Mouse (Mus musculus) gastrocnemius, adult 8-10 months (tissue): Measurements from ENCODE around the gene Cenpv. TPM values are rescaled to one million over a fixed set of nuclear protein-coding genes. Genes with fewer than 3 reads are reported as not detected.

Source experiments
- DNase-seq, 2 experiments: peaks; one replicate each; pipeline ENCODE4 v3.0.0; 2022; ENCODE audit warnings: low spot score in 2 of 2
- total RNA-seq, 4 experiments: library from RNA; stranded (reverse); gene quantifications; 2 replicates each; pipeline ENCODE4 v1.2.4; 2022

Cenpv gene
- total RNA-seq = 10 to 100 TPM; 14.0 to 21.6 (median 17.8) TPM

DNA sequence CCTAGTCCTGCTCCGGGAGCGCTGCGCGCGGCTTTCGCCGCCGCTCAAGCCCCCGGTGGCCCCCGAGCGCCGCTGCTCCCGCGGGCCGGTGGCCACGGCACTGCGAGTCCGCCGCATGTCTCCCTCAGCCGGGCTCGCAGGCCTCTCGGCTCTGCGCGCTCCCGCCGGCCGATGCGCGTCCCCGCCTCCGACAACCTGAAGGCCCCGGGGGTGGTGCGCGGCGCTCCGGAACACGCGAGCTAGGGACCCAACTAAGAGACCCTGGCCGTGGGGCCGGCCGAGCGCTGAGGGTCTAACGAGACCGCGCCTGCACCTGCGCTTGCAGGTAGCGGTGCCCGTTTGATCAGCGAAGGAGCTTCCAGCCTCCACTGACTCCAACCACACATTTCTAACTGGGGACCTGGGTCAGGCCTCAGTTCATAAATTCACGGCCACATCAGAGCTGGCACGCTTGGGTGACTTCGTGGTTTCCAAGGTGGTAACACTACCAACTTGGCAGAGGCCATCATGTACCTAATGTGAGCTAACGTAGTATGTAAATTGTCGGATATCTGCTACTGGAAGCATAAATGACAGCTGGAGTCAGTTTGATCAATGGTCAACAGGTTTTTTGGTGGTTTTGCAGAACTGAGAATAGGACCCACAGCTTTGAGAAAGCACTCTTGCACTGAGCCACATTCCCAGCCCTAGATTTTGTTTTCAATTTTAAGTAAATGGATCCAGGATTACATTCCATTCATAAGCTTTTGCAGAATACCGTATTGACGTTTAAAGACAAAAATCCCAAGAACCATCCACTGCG, at the start of gene Cenpv:
Cenpv (minus strand) TSS at position 173 of the 802 bp plus-strand sequence.
- DNase-seq = peak; percentile 52 to 63

DNA sequence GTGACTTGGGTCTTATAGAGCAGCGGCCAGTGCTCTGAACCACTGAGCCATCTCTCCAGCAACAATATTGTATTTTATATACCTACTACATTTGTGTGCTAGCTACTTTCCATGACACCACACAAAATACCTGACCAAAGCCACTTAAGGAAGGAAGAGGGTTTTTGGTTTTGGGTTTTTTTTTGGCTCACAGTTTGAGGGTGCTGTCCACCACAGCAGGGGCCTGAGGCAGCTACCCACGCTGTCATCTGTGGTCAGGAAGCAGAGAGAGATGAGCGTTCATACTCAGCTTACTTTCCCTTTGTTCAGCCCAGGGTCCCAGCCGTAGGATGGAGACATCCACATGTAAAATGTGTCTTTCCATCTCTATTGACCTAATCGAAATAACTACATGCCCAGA, 48.0 kb upstream of the Cenpv start:
- DNase-seq = no peak

DNA sequence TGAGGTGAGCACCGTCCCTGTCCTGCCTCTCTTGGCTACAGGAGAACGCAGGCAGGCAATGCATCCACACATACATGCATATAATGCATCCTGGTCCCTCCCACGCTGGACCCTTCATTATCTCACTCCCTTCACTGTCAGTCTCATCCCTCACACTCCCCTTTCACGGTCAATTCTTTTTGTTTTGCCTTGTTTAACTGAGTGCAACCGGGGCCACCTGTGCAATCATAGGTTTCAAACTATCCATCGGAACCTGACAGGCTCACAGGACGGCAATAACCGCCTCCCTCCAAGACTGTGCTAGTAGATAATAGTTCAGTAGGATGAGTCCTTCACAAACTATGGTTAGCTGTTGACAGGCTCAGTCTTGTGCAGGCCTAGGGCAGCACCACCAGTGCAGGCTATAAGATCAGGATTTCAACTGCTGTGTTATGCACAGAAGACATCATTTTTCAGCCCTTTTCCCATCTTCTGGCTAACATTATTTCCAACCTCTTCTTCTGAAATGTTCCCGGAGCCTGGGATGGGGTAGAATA, 45.7 kb upstream of the Cenpv start:
- no peak for DNase-seq

DNA sequence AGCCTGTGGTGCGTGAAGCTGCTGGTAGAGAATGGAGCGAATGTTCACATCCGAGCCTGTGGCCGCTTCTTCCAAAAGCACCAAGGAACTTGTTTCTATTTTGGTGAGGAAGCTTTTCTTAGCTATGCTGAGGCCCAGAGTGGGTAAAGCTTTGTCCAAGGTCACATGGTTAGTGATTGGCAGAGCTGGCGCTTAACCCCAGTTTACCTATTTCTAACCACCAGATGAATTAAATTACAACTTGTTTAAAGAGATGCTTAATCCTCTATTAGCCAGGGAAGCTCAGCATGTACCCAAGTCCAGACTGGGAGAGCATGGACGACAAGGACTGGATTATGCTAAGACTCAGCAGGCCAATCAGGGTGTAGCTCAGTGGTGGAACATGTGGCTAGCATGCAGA, 44.0 kb upstream of the Cenpv start:
- DNase-seq = no peak

DNA sequence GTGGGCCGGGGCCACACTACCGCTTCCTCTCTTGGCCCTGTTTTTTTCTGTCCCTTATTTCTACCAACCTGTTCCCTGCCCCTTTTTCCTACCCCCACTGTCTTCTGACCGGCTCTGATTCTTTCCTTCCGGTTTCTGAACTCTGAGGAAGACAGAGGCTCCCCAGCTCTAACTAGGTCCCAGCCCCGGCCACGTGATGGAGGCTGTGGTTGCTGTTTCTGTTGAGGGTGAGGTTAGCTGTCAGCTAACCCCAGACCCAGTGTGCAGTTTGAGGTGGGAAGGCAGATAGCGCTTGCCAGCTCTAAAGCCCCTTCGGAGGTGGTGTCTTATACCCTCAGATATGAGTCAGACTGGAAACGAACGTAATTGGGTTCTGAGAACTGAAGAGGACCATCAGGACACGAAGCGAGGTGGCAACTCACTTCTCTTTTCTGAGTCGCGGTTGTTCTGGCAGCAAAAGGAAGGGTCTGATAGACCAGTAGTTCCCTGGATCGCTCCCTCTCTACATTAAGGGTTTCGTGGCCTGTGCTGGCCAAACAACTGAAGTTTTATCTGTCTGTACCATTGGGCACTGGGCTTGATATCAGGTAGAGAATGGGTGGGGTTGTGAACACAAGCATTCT, 37.6 kb upstream of the Cenpv start:
- DNase-seq = no peak

DNA sequence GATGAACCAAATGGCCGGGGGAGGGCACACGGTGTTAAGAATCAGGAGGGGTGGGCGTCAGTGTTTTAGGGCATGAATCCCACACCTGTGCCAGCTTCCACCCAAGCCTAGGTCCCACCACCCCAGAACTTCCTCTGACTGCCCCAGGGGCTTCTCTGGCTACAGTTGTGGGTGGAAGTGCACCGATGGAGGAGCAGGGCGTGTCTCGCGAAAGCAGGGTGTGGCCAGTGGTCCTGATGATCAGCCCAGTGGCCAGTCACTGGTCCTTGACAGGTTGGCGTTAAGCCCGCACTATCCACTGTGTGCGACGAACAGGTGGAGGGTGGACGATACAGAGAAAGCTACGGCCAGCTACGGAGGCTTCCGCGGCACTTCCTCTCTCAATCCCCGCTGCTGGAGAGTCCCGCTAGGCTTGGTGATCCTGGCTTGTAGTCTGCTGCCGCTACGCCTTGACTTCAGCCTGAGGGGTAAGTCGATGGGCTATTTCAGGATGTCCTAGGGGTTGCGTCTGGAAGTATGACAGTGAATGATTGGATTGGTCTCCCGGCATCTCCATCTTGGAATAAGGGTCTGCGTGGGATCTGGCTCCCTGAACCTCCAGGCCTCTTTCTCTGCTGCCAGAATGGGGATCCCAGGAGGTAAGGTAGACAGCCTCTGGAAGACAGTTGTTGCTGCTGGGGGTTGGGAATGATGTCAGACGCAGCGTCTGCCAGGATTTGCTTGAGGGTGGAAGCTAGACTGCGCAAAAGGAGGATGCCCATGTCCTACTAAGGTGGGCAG, 36.8 kb upstream of the Cenpv start:
- no peak for DNase-seq

DNA sequence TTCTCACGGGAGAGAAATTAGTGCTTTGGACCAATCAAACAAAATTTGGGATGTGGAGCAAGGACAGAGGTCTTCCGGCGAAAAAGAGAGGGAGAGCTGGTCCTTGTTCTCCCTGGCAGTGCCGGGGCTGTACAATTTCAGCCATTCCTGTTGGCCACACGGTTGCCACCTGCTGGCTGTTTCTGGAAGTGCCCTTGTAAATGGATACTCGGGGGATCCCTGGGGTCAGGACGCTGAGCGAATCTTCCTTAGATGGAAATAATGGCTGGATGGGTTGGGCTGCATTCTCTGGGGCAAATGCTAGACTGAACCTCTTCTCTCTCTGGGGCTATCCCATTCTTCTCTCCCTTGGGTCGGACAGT, 36.2 kb upstream of the Cenpv start:
- peak; percentile 79 for DNase-seq

DNA sequence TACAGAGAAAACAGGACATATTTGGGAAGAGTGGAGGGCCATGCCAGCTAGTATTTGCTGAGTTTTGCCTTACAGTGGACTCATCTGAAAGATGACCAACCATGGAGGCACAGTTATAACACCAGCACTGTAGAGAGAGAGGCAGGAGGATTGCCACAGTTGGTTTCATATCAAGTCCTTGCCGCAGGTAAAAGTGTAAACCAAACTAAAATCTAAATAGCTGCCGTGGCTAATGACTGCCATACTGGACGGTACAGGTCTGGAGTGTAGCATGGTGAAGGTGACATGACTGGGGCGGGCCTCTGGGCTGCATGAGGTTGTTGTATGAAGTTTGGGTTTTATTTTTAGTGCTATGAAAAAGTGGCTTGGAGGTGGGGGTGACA, 35.6 kb upstream of the Cenpv start:
- no peak for DNase-seq

DNA sequence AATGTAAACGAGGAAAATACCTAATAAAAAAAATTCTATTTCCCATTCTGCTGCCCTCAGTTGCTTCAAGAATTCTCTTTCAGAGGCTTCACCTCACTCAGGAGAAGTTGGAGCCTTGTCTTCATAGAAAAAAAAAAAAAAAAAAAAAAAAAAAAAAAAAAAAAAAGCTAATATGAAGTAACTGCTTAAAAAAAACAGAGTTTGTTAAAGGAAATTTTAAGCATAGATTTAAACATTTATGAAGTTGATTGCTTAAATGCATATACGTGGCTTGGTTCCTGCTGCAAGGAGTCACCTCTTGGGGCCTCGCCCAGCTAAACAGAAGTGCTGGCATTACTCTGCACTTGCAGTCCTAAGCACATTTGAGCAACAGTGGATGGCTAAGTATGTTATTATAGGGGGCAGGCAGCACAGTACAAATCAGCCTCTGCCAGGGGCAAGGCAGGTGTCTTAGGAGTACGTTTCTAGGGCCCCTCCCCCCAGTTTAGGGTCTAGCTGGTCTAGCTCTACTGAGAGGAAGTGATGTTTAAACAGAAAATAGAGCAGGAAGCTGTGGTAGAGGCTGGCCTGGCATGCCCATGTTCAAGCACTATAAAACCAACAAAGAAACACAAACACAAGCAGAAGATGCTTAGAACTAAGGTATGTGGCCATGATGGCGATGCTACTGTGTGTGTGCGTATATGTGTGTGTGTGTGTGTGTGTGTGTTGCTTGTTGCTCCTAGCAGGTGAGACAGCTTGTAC, 35.1 kb upstream of the Cenpv start, which contains the start of gene Trpv2:
Trpv2 (plus strand) TSS at position 528 of the 744 bp plus-strand sequence.
- DNase-seq = no peak

DNA sequence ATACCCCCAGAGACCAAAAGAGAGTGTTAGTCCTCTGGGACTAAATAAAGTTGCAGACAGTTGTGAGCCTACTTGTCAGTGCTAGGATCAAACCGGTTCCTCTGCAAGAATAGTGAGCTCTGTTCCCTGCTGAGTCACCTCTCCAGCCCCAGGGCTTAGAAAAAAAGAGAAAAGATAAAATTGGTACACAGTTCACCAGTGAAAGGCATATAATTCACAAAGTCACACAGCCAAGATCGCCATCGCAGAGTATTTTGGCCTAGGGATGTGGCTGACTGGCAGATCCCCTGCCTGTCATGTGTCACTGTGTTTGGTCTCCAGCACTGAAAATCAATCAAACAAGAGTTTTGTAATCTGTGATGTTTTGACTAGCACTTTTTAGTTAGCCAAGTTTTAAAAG, 29.2 kb upstream of the Cenpv start:
- DNase-seq = no peak

DNA sequence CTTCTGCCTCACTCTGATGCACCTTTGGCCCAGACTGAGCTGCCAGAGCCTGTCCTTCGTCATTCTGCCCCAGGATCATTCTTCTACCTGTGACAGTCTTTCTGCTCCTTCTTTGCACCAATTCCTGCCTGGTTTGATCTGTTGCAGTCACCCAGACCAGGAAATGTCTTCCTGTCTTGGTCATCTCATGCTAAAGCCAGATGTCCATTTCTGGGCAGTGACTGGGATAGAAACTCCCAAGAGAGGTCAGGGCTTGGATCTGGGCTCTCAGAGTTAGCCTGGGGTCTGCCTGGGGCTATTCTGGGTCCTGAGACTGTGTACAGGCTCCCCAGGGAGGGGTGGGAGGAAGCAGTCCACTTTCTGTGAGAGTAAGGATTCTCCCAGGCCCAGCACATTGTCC, 27.1 kb upstream of the Cenpv start:
- no peak for DNase-seq

DNA sequence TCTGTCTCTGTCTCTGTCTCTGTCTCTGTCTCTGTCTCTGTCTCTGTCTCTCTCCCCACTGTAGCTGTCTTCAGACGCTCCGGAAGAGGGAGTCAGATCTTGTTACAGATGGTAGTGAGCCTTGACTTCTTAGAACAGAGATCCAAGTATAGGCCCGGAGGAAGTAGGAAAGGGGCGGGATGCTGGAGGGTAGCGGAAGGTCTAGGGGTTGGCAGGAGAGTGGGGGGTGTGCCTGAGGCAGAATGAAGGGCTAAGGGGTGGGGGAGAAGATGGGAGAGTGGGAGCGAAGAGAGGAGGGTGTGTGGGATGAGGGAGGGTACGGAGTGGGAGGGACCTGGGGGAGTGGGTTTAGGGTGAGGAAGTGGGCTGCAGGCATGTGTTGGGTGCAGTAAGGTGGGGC, 26.7 kb upstream of the Cenpv start:
- DNase-seq = no peak

DNA sequence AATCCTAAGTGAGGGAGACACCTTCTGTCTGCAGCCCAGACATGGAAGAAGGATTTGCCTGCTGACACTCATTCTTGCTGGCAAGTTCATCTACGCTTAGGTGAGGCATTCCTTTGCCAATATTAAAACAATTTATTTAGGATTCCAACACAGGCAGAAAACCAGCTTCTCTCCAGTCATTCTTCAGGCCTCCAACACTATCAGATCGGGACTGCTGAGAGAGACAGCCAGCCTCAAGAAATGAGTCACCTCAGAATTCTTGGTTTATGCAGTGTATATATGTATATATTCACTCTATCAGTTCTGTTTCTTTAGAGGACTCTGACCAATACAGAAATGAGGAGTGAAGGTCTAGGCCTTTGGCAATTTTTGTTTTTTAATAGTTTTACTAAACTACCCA, 24.5 kb upstream of the Cenpv start:
- DNase-seq = no peak

DNA sequence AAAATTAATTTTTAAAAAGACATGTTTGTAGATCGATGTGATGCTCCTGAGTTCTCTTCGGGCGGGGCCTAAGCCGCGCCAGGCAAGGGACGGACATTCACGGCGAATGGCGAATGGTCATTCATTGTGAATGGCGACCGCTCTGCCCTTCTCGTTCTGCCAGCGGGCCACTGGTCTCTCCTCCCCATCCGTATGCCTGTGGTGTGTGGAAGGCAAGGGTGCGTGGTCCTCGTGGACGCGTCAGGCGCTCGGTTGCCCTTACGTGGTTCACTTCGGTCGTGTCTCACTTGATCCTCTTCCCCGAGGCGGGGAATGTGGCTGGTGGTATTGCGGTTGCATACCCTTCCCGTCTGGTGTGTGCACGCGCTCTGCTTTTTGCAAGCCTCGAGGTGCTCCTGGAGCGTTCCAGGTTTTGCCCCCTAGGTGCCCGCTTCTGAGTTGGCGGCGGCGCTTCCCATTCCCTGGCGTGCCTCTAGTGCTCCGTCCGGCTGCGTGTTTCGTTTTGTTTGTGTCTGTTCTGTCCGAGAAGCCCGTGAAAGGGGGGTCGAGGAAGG, 21.5 kb upstream of the Cenpv start:
- DNase-seq = no peak

DNA sequence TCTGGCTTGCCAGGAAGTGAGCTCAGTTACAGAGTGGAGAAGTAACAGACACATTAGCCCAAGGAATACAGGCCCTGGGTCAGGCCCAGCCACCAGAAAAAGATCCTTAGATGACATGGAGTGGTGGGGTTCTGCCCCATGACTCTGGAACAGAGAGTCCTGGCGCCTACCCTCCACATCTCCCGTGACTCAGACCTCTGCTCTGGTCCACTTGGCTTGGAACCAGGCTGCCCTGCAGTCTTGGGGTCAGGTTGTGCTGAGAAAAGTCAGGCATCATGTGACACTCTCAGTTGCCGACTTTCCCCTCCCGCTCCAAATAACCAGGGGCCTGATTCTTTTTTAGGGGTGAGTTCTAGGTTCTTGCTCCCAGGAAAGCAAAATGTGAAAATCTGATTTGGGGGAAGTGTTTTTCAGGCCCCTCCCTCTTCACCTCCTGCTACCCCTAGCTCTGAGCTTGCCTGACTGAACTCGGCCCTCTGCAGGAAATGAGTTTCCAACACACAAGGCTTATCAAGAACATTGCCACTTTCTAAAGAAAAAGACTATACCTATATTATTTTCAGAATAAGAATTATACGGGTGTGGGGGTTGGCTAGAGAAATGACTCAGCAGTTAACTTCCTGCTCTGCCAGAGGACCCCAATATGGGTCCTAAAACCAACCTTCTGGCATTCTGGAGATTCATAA, 20.0 kb upstream of the Cenpv start:
- DNase-seq = peak; percentile 84 to 89

DNA sequence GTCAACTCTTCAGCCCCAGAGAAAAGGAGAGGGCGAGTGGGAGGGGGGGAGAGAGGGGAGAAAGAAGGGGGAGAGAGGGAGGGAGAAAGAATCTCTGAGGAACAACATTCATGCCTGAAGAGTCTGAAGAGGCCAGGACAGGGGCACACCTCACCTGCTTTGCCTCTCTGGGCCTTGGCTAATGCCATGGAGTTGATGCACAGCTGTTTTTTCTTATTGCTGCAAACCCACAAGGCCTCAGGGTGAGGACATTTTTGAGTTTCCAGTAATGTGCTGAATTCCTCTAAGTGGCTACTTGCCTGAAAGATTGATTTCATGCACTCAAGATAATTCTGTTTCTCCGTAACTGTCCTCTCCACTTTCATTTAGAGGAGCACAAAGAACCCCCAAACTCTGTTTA, 19.1 kb upstream of the Cenpv start:
- DNase-seq = no peak

DNA sequence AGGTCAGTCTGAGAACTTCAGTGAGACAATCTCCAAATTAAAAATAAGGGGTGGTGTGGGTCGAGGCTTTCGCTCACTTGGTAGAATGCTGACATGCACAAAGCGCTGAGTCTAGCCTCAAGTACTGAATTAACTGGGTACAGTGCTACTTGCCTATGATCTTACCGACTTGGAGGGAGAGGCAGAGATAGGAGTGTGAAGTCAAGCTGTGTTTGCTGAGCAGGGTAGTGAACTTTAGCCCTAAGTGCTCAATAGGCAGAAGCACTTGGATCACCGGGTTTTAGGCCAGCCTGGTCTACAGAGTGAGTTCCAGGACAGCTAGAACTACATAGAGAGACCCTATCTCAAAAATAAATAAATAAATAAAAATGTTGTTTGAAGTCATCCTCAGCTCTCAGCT, 18.1 kb upstream of the Cenpv start:
- DNase-seq = no peak

DNA sequence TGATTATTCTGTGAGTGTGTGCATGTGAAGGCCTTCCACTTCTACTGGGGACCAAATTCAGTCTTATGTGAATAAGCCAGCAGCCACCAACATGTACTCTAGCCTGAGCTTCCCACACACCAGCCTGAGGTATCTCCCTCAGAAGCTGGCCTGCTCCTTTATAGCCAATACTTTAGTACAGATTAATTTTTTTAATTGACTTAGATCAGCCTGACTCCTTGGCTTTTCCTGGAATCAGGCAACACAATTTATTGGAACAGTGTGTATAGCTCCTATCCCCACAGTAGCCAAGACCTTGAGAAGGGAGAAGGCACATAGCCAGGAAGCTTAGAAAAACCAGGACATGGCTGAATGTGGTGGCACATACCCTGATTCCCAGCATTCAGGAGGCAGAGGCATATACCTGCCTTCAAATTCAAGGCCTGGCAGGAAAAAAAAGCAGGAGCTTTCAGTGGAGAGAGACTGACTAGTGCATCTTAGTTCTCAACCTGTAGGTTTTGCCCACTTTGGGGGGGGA, 16.9 kb upstream of the Cenpv start:
- DNase-seq = no peak

DNA sequence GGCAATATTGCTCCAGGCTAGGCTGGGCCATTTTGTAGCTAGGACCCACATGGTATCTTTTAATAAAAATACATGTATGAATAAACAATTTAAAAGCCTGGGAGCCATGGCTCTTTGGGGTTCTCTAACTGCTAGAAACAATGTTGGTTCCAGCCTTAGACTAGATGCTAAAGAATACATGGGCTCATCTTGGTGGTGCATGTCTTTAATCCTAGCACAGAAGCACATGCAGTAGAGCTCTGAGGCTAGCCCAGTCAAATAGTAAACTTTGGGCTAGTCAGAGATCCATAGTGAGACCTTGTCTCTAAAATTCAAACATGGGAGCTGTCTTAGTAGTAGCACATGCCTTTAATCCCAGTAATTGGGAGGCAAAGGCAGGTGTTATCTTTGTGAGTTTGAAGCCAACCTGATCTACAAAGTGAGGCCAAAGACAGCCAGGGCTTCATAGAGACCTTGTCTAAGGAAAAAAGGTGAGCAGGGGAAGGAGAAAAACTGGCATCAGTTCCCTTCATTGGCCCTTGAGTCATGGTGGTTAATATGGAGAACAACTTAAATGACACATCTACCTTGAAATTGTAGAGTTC, 16.0 kb upstream of the Cenpv start:
- no peak for DNase-seq
